Mouse (Mus musculus) small intestine, adult 2 months (tissue): ENCODE results near the gene Ltbp4.

Source experiments
- CTCF ChIP-seq: fragments of 200-500 bp; IDR thresholded peaks from 2 replicates; pipeline ENCODE4 v1.5.1; 2012; ENCODE audit warnings: low read depth, mild to moderate bottlenecking, control low read depth, inconsistent platforms, low read length, moderate library complexity, mixed read lengths; ENCODE audit not compliant: insufficient replicate concordance, insufficient read length; ENCODE audit errors: extremely low read depth
- POLR2A ChIP-seq: fragments of 200-500 bp; IDR thresholded peaks from 2 replicates; pipeline ENCODE4 v1.6.1; 2012; ENCODE audit warnings: low read depth, mild to moderate bottlenecking, control low read depth, inconsistent platforms, low read length, moderate library complexity

DNA sequence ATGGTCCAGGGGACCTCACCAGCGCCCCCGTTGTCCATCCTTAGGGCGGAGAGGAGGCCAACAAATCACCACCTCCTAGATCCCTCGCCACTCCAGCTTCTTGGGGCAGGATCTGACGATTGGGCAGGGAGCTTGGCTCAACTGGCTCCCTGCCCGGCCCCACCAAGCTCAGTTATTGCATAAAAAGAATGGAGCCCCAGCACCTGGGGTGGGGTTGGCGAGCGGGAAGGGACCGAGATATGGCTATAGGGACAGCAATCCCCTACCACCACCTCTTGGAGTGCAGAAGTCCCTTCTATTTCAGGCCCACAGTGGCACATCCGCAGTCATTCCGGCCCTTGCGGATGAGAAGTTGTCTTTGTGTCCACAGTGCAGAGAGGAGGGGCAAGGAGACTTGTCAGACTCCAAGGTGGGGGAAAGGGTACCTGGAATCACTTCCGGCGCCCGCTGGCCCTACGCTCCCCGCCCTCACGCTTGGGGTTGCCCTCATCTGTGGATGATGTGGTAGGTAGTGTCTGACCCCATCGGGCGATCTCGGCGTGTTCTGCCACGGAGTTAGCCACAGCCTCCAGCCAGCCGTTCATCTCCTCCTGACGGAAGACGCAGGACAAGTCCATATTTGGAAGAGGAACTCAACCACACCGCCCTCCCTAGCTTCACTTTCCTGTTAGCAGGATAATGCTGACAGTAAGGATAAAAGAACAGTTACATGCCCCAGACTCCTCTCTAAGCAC is 19.5 kb upstream of the Ltbp4 start, which contains the start of gene Gm20479:
- TF ChIP-seq CTCF (no peak), POLR2A (peak; percentile 40; the same call in 1 of the 2 replicates)
